Mouse (Mus musculus) inflammation-experienced regulatory T-cells, adult 16 weeks (primary cell): ENCODE measurements around the gene Prdm16. TPM values are rescaled to one million over a fixed set of nuclear protein-coding genes. Genes with fewer than 3 reads are reported as not detected.

Source experiments
- polyA plus RNA-seq: library from polyadenylated mRNA; unstranded; fragments of 100-300 nt; shearing (Covaris generic); gene quantifications from one replicate; pipeline ENCODE4 v1.2.1, GENCODE M21; 2017

The Prdm16 gene
- polyA plus RNA-seq: 6.6 TPM

GRCm38 (mm10) chr4:154636721-154637311 is at the start of gene Prdm16:
Gene Prdm16 (minus strand): TSS chr4:154636873.

GRCm38 (mm10) chr4:154667767-154668166 is 31.1 kb upstream of the Prdm16 start, which contains the start of gene Actrt2:
Gene Actrt2 (minus strand): TSS chr4:154667867.

DNA sequence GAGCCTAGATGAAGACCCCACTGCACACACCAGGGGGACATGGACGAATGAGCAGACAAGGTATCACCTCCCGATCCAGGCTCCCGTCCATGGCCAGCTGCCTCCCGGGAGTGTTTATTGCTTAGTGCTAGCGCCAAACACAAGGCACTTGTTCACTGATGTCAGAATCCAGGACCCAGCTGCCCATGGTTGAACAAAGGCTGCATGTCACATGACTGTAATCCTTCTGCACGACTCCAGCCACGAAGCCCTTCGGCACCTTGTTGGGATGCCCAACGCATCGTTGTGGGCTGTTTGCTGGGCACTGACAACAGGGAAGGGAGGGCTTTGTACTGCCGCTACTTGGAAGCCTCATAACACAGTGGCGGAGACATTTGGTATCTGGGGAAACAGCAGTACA is 300.9 kb downstream of the Prdm16 start, which contains the start of gene B230104I21Rik:
TSS of gene B230104I21Rik (plus strand) at position 367 of the 400 bp plus-strand sequence.

DNA sequence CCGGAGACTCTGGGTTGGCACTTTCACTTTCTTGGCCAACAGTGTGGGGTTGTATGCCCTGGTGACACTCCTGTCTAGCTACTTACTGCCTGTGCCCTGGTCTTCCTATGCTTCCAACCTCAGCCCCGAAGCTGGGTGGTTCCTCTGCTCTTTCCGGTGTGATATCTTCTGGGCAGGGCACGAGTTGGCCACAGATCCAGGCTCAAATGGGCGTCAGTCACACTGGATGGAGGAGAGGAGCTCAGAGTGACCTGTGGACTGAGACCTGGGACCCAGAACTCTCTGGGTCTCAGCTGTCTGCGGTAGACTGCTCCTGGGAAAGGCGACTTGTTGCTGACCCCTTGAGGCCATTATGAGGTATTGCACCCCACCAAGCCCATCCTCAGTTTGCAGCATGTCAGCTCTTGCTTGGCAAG is 335.2 kb downstream of the Prdm16 start, which contains the start of gene Arhgef16:
TSS of gene Arhgef16 (minus strand) at position 211 of the 416 bp plus-strand sequence.

Other genes with a start within 250 kb of the Prdm16 start
- gene Actrt2, start 31.0 kb upstream of the Prdm16 start, polyA plus RNA-seq: not detected
- not detected for gene Ttc34, start 200.6 kb upstream of the Prdm16 start, polyA plus RNA-seq
- gene Mmel1, start 232.7 kb upstream of the Prdm16 start, polyA plus RNA-seq: not detected